Mouse (Mus musculus): ENCODE measurements around the gene Hoxa13. TPM values are rescaled to one million over a fixed set of nuclear protein-coding genes. Genes with fewer than 3 reads are reported as not detected.

Hoxa13 gene
- polyA plus RNA-seq, 1 experiment from 2014 or later: not detected

DNA sequence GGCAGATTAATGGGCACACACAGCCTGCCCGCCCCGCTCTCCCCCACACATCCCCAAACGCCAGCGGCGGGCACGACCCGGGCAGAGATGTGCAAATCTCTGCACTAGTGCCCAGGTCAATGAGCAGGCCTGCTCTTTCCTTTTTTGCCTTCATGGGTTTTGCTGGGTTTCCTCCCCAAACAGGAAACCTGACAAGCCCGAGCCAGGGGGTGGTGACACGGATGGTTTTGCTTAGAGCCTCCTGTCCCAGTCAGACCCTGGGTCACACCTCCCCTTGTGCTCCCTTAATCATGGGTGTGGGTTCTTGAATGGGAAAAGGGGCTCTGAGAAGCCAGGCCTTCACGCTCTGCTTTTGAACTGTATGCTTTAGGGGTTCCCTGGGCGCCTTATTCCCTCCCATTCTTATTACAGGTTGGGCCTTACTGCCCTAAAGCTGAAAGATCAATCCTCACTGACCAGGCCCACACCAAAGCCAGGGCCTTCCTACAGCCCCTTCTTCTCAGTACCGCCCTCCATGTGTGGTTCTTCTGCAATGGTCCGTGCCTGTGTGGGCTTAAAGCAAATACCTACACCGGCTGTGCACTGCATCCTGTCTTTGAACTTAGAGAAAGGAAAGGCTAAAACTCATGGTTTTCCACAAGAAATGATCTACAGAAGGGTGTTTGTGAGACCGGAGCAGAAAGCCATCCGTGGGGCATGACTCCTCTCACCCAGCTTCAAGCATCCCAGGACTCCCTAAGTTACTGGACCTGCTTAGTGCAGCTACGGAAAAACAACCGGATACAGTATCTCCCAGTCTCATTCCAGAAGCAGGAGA, 51.6 kb downstream of the Hoxa13 start:
- H3K4me1 ChIP-seq (ENCODE audit: control insufficient read depth, insufficient read depth, low read length): peaks cover 3% of the 10 kb centered on the region; the same call in 1 of the 2 replicates
- 13% methylated on average over 18 of the region's 18 CpGs for WGBS
- no peak for ATAC-seq (ENCODE audit: insufficient number of reproducible peaks, insufficient read depth, low FRiP score, low read depth)
- no peaks in the 10 kb centered on the region for H3K9me3 ChIP-seq (ENCODE audit: control insufficient read depth, low read depth, low read length)
- H3K9ac ChIP-seq (replicated peaks; ENCODE audit: low read depth, low read length): peak overlapping the region; percentile 18
- peak overlapping the region; percentile 71; the same call in 1 of the 2 replicates for H3K27ac ChIP-seq (ENCODE audit: low read length)
- peak overlapping the region; percentile 78 for H3K4me2 ChIP-seq (replicated peaks; ENCODE audit: low read depth, low read length)
- H3K36me3 ChIP-seq (ENCODE audit: control insufficient read depth, insufficient read depth, low read length): no peaks in the 10 kb centered on the region
- H3K27me3 ChIP-seq (ENCODE audit: control insufficient read depth, insufficient read depth, low read length): peaks cover 20% of the 10 kb centered on the region
- peak overlapping the region; percentile 47 for H3K4me3 ChIP-seq (ENCODE audit: low read depth, low read length)

DNA sequence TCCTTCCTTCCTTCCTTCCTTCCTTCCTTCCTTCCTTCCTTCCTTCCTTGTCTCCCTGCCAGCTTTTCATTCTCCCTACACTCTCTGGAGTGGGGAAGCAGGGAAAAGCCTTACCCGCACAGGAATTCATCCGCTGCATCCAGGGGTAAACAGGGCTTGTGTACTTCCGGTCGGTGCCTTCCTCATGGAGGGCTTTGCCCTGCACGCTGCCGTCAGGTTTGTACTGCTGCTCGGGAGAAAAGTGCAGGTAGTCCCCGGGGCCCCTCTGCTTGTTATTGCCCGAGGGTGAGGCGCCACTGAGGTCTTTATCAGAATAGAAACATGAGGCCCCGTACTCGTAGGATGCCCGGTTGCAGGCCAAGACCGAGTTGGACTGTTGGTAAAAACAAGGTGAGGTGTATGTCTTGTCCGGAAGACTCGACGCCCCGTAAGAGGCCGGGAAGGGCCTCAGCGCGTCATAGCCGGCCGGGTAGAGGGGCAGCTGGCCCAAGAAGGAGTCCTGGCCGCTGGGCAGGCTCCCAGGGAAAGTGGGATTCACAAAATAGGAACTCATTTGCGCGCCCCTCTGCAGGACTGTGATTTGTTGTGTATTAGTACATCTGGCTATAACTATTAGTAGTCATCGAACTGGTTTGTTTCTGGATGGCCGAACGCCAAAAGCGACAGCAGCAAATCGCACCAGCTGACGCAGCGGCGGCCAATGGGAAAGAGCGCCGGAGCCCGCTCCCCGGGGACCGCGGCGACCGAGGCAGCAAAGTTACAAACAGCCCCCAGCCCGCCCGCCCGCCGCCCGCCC, 52.4 kb downstream of the Hoxa13 start, which contains the start of gene Hoxa6:
Hoxa6 (minus strand) TSS at position 651 of the 796 bp plus-strand sequence.
- peak within 1 kb of the TSS; percentile 81 for H3K27ac ChIP-seq (ENCODE audit: low read length)
- peak within 1 kb of the TSS; percentile 90 for H3K4me3 ChIP-seq (ENCODE audit: low read depth, low read length)
- 4% methylated on average over 47 of the region's 47 CpGs for WGBS
- H3K36me3 ChIP-seq (ENCODE audit: control insufficient read depth, insufficient read depth, low read length): no peaks in the 10 kb centered on the region
- peaks cover 3% of the 10 kb centered on the region; the same call in 1 of the 2 replicates for H3K4me1 ChIP-seq (ENCODE audit: control insufficient read depth, insufficient read depth, low read length)
- ATAC-seq (ENCODE audit: insufficient number of reproducible peaks, insufficient read depth, low FRiP score, low read depth): no peak
- H3K9ac ChIP-seq (replicated peaks; ENCODE audit: low read depth, low read length): peak within 1 kb of the TSS; percentile 18
- peak within 1 kb of the TSS; percentile 78 for H3K4me2 ChIP-seq (replicated peaks; ENCODE audit: low read depth, low read length)
- H3K9me3 ChIP-seq (ENCODE audit: control insufficient read depth, low read depth, low read length): no peaks in the 10 kb centered on the region
- peaks cover 19% of the 10 kb centered on the region for H3K27me3 ChIP-seq (ENCODE audit: control insufficient read depth, insufficient read depth, low read length)

MicroRNA genes within 50 kb of the gene (microRNA counts, 519-probe panel; counts per million panel counts)
- microRNA mmu-miR-196b: 326 counts per million, percentile 1 among the panel's probes with 10 or more counts

Small RNA genes within 50 kb of the gene (microRNA-seq; reads per million reads assigned to microRNA genes)
- 47.9 reads per million, percentile 38 among the genes with 10 or more reads in this experiment for gene Mir196b

Other genes with a start within 250 kb of the Hoxa13 start
- gene Skap2, start 248.3 kb downstream of the Hoxa13 start, polyA plus RNA-seq (2014; fragmentation: Nextera tagmentation; extraction: Ambion mirVana): 49.1 and 49.4 TPM in 2 replicates
- 2.1 and 3.0 TPM in 2 replicates for gene Hoxa1, start 102.6 kb downstream of the Hoxa13 start, polyA plus RNA-seq (2014; fragmentation: Nextera tagmentation; extraction: Ambion mirVana)
- 17.4 and 18.5 TPM in 2 replicates for gene Hoxa2, start 96.0 kb downstream of the Hoxa13 start, polyA plus RNA-seq (2014; fragmentation: Nextera tagmentation; extraction: Ambion mirVana)
- gene 5730596B20Rik, start 83.4 kb downstream of the Hoxa13 start, polyA plus RNA-seq (2014; fragmentation: Nextera tagmentation; extraction: Ambion mirVana): 4.4 and 4.7 TPM in 2 replicates
- 6.7 and 6.8 TPM in 2 replicates for gene Hoxa4, start 69.1 kb downstream of the Hoxa13 start, polyA plus RNA-seq (2014; fragmentation: Nextera tagmentation; extraction: Ambion mirVana)
- gene Hoxa5, start 56.3 kb downstream of the Hoxa13 start, polyA plus RNA-seq (2014; fragmentation: Nextera tagmentation; extraction: Ambion mirVana): 24.4 and 27.1 TPM in 2 replicates
- 3.4 TPM in 2 replicates for gene Hoxa6, start 52.2 kb downstream of the Hoxa13 start, polyA plus RNA-seq (2014; fragmentation: Nextera tagmentation; extraction: Ambion mirVana)
- 15.5 and 16.0 TPM in 2 replicates for gene Hoxa3, start 47.5 kb downstream of the Hoxa13 start, polyA plus RNA-seq (2014; fragmentation: Nextera tagmentation; extraction: Ambion mirVana)
- gene Gm28308, start 47.5 kb downstream of the Hoxa13 start, polyA plus RNA-seq (2014; fragmentation: Nextera tagmentation; extraction: Ambion mirVana): not detected in 2 replicates
- 13.7 and 13.9 TPM in 2 replicates for gene Hoxa7, start 39.0 kb downstream of the Hoxa13 start, polyA plus RNA-seq (2014; fragmentation: Nextera tagmentation; extraction: Ambion mirVana)
- gene Hoxa9, start 29.8 kb downstream of the Hoxa13 start, polyA plus RNA-seq (2014; fragmentation: Nextera tagmentation; extraction: Ambion mirVana): 1.5 and 1.9 TPM in 2 replicates
- not detected in 2 replicates for gene Hoxa10, start 20.0 kb downstream of the Hoxa13 start, polyA plus RNA-seq (2014; fragmentation: Nextera tagmentation; extraction: Ambion mirVana)
- not detected in 2 replicates for gene Hoxa11, start 15.1 kb downstream of the Hoxa13 start, polyA plus RNA-seq (2014; fragmentation: Nextera tagmentation; extraction: Ambion mirVana)
- gene Evx1, start 52.6 kb upstream of the Hoxa13 start, polyA plus RNA-seq (2014; fragmentation: Nextera tagmentation; extraction: Ambion mirVana): 0.12 and 0.14 TPM in 2 replicates